Mouse (Mus musculus) bone marrow macrophage, adult 2 months (primary cell): ENCODE data around the gene Tmco4.

Experiments used
- CTCF ChIP-seq: IDR thresholded peaks from 2 replicates; pipeline ENCODE4 v1.5.1; 2012; ENCODE audit warnings: low read depth, mild to moderate bottlenecking, low read length, moderate library complexity
- POLR2A ChIP-seq: IDR thresholded peaks from 2 replicates; pipeline ENCODE4 v1.6.1; 2012; ENCODE audit warnings: mild to moderate bottlenecking, low read depth, low read length, borderline replicate concordance

GRCm38 (mm10) chr4:139048518-139048917 is 75.8 kb downstream of the Tmco4 start:
- TF ChIP-seq POLR2A (no peak), CTCF (no peak)
